Mouse (Mus musculus) heart, embryonic 12.5 days (tissue): ENCODE results near the gene Oxsm. TPM values are rescaled to one million over a fixed set of nuclear protein-coding genes. Genes with fewer than 3 reads are reported as not detected.
A peak's percentile ranks its signal among the peaks of the same experiment; 100 is the strongest.

Source experiments
- ATAC-seq: fragments of 200-750 bp; cut with Nextera tagmentation; 2 replicates; pipeline ENCODE4 v1.8.0; 2017; ENCODE audit warnings: moderate TSS enrichment, moderate library complexity; ENCODE audit not compliant: insufficient number of reproducible peaks, low FRiP score
- H3K27ac ChIP-seq: fragments of 300-500 bp; sonication (generic); 2 replicates; pipeline ENCODE4 v1.5.1; 2016; ENCODE audit warnings: mild to moderate bottlenecking, moderate library complexity; ENCODE audit not compliant: poor library complexity, severe bottlenecking
- H3K27me3 ChIP-seq: fragments of 300-500 bp; sonication (generic); replicated peaks from 2 replicates; pipeline ENCODE4 v1.6.1; 2016; ENCODE audit warnings: mild to moderate bottlenecking, moderate library complexity
- H3K36me3 ChIP-seq: fragments of 300-500 bp; sonication (generic); 2 replicates; pipeline ENCODE4 v1.6.1; 2016; ENCODE audit warnings: mild to moderate bottlenecking, moderate library complexity
- H3K4me1 ChIP-seq: fragments of 300-500 bp; sonication (generic); replicated peaks from 2 replicates; pipeline ENCODE4 v1.6.1; 2016; ENCODE audit warnings: mild to moderate bottlenecking
- H3K4me2 ChIP-seq: fragments of 300-500 bp; sonication (generic); 2 replicates; pipeline ENCODE4 v1.6.1; 2016; ENCODE audit warnings: mild to moderate bottlenecking, moderate library complexity
- H3K4me3 ChIP-seq: fragments of 300-500 bp; sonication (generic); 2 replicates; pipeline ENCODE4 v1.5.1; 2016; ENCODE audit warnings: mild to moderate bottlenecking
- H3K9ac ChIP-seq: fragments of 300-500 bp; sonication (generic); 2 replicates; pipeline ENCODE4 v1.6.1; 2016; ENCODE audit warnings: mild to moderate bottlenecking, moderate library complexity
- H3K9me3 ChIP-seq: fragments of 300-500 bp; sonication (generic); replicated peaks from 2 replicates; pipeline ENCODE4 v1.6.1; 2016; ENCODE audit warnings: mild to moderate bottlenecking, moderate library complexity
- WGBS: fragments of 180-500 bp; shearing (Covaris S2); methylation state at CpG from one replicate; pipeline ENCODE4 v1.1.7; 2016; 5-methylcytosine and 5-hydroxymethylcytosine counted together
- polyA plus RNA-seq: library from polyadenylated mRNA; unstranded; fragments of >200 nt; fragmentation: Nextera tagmentation; extraction: Ambion mirVana; gene quantifications from 2 replicates; pipeline ENCODE4 v1.2.1, GENCODE M21; 2016

The Oxsm gene
- 2.3 and 2.8 TPM in 2 replicates for polyA plus RNA-seq

- ATAC-seq = peak; percentile 99
- no peaks in the 10 kb centered on the region for H3K27me3 ChIP-seq
- peak within 1 kb of the TSS; percentile 72 for H3K4me3 ChIP-seq
- no peaks in the 10 kb centered on the region for H3K9me3 ChIP-seq
- under 1% methylated on average over 65 of the region's 65 CpGs for WGBS
- no peaks in the 10 kb centered on the region for H3K36me3 ChIP-seq
- peaks cover 5% of the 10 kb centered on the region; the same call in 1 of the 2 replicates for H3K4me1 ChIP-seq
- H3K27ac ChIP-seq = peak within 1 kb of the TSS; percentile 78
- H3K9ac ChIP-seq = peak within 1 kb of the TSS; percentile 85
- peak within 1 kb of the TSS; percentile 89 for H3K4me2 ChIP-seq
These were observed at the start of gene Oxsm, which contains the start of gene Ngly1 for GRCm38 (mm10) chr14:16249171-16249874. Gene Oxsm, minus strand, starts transcription at chr14:16249808. Gene Ngly1, plus strand, starts transcription at chr14:16249280.

- Histone ChIP-seq H3K9ac (no peak overlapping the region), H3K4me1 (no peaks in the 10 kb centered on the region), H3K27ac (no peak overlapping the region), H3K36me3 (peaks cover 20% of the 10 kb centered on the region), H3K4me3 (no peak overlapping the region), H3K9me3 (no peaks in the 10 kb centered on the region), H3K4me2 (no peak overlapping the region), H3K27me3 (no peaks in the 10 kb centered on the region)
- ATAC-seq = no peak
- 65% methylated on average over 2 of the region's 2 CpGs for WGBS
These were observed 47.3 kb upstream of the Oxsm start for GRCm38 (mm10) chr14:16296816-16297468.

DNA sequence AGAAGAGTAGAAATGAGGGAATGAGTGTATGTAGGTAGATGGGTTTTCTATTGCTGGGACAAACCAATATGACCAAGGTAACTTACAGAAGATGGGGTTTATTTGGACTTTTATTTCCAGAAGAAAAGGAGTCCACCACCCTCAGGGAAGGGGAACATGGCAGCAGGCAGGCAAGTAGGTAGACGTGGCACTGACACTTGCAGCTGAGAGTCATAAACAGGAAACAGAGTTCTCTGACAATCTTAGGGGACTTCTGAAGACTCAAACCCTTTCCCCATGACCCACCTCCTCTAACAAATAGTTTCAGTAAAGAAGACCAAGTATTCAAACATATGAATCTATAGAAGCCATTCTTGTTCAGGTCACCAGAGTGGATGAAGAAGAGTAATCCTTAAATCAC is 44.3 kb upstream of the Oxsm start:
- Histone ChIP-seq H3K9ac (no peak overlapping the region), H3K4me1 (no peaks in the 10 kb centered on the region), H3K9me3 (no peaks in the 10 kb centered on the region), H3K4me2 (no peak overlapping the region), H3K4me3 (no peak overlapping the region), H3K27ac (no peak overlapping the region), H3K36me3 (peaks cover 19% of the 10 kb centered on the region), H3K27me3 (no peaks in the 10 kb centered on the region)
- ATAC-seq = no peak
- WGBS = 71% methylated on average over 1 of the region's 1 CpGs

DNA sequence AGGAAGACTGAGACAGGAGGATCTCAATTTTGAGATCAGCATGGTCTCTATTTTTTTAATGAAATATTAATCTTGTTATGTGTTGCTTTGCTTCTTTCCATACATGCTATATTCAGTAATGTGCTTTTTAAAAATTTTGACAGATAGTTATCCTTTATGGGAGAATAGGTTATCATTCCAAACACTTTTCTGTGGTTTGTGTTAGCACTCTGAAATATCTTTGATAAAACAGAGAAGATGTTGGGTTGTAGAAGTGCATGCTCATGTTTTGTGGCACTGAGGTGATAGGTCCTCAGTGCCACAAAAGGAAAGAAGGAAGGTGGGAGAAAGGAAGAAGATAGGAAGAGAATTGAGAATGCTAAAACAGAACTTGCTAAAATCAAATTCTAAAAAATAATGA is 43.4 kb upstream of the Oxsm start:
- Histone ChIP-seq H3K9ac (no peak overlapping the region), H3K36me3 (peaks cover 22% of the 10 kb centered on the region), H3K27me3 (no peaks in the 10 kb centered on the region), H3K4me1 (no peaks in the 10 kb centered on the region), H3K4me2 (no peak overlapping the region), H3K4me3 (no peak overlapping the region), H3K27ac (no peak overlapping the region), H3K9me3 (no peaks in the 10 kb centered on the region)
- no peak for ATAC-seq

- WGBS = 58% methylated on average over 1 of the region's 1 CpGs
- ATAC-seq = no peak
- H3K27ac ChIP-seq = no peak overlapping the region
These were observed 42.8 kb upstream of the Oxsm start for GRCm38 (mm10) chr14:16292371-16292770.

DNA sequence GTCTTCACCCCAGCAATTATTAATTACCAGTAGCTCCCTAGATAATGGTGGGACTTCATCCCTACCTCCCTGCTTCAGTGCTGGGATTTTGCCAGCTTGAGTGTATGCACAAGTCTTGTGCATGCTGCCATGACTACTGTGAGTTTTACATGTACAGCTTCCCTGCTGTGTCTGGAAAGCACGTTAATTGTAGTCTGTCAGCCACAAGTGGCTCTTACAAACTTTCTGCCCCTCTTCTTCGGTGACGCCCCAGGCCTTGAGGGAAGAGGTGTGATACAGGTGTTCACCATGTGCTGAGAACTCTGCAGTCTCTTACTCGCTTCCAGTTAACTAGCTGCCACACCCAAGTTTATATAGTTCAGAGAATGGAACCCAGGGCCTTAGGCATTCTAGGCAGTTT is 34.4 kb upstream of the Oxsm start:
- Histone ChIP-seq H3K4me1 (no peaks in the 10 kb centered on the region), H3K9me3 (no peaks in the 10 kb centered on the region)
- ATAC-seq = no peak

More at GRCm38 (mm10) chr14:16292371-16292770, 42.8 kb upstream of the Oxsm start:
- Histone ChIP-seq H3K4me2 (no peak overlapping the region), H3K36me3 (peaks cover 22% of the 10 kb centered on the region), H3K4me3 (no peak overlapping the region), H3K9ac (no peak overlapping the region), H3K27me3 (no peaks in the 10 kb centered on the region), H3K9me3 (no peaks in the 10 kb centered on the region), H3K4me1 (no peaks in the 10 kb centered on the region)

DNA sequence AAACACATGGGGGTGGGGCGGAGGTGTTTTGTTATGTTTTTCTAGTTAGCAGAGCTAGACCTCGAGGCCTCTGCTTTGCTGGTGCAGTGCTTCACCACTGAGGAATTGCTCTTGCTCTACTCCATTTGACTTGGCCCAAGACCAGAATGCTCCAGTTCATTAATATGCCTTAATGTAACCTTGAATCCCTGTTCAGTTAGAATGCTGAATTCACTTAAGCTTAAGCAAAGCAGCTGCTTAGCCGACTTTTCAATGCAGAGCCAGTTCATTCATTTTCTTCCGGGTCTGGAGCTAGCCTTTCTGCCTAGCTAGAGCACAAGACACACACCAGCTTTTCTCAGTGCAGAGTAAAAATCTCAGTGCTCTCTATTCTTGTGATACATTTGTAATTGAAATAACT is 29.6 kb upstream of the Oxsm start:
- no peaks in the 10 kb centered on the region for H3K9me3 ChIP-seq
- peaks cover 10% of the 10 kb centered on the region for H3K36me3 ChIP-seq
- no peak overlapping the region for H3K9ac ChIP-seq
- H3K4me1 ChIP-seq = no peaks in the 10 kb centered on the region
- no peaks in the 10 kb centered on the region for H3K27me3 ChIP-seq
- no peak overlapping the region for H3K4me2 ChIP-seq
- no peak overlapping the region for H3K4me3 ChIP-seq
- no peak overlapping the region for H3K27ac ChIP-seq
- 75% methylated on average over 4 of the region's 4 CpGs for WGBS
- no peak for ATAC-seq

More for the DNA sequence above, 34.4 kb upstream of the Oxsm start:
- H3K9ac ChIP-seq = no peak overlapping the region
- 85% methylated on average over 4 of the region's 4 CpGs for WGBS
- no peaks in the 10 kb centered on the region for H3K27me3 ChIP-seq
- no peak overlapping the region for H3K4me3 ChIP-seq
- no peak overlapping the region for H3K27ac ChIP-seq
- peaks cover 17% of the 10 kb centered on the region for H3K36me3 ChIP-seq
- H3K4me2 ChIP-seq = no peak overlapping the region

GRCm38 (mm10) chr14:16273677-16274076 is 24.1 kb upstream of the Oxsm start:
- Histone ChIP-seq H3K9me3 (no peaks in the 10 kb centered on the region), H3K27ac (no peak overlapping the region), H3K9ac (no peak overlapping the region), H3K4me2 (no peak overlapping the region), H3K36me3 (peaks cover 8% of the 10 kb centered on the region; the same call in 1 of the 2 replicates), H3K4me3 (no peak overlapping the region), H3K27me3 (no peaks in the 10 kb centered on the region), H3K4me1 (no peaks in the 10 kb centered on the region)
- no peak; the same call in 1 of the 2 replicates for ATAC-seq
- 78% methylated on average over 3 of the region's 3 CpGs for WGBS

- 91% methylated on average over 2 of the region's 2 CpGs for WGBS
- H3K4me2 ChIP-seq = no peak overlapping the region
These were observed 20.2 kb upstream of the Oxsm start for GRCm38 (mm10) chr14:16269776-16270175.

DNA sequence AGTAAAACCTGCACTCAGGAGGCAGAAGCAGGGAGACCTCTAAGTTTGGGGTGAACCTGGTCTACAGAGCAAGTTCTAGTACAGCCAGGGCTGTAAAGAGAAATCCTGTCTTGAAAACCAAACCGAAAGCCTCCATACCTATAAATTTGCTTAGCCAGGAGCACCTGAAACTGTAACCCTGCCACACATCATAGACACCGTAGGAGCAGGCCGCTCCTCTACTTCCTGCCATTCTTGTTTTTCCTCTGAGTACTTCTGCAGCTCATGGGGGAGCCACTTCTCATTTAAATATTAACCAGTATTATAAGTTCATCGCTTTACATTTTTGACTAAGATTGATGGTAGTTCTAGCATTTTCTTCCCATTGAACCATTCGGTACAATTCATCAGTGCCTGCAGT is 17.4 kb upstream of the Oxsm start:
- no peak for ATAC-seq
- no peak overlapping the region for H3K4me3 ChIP-seq
- no peak overlapping the region for H3K27ac ChIP-seq
- WGBS = 88% methylated on average over 5 of the region's 5 CpGs
- no peaks in the 10 kb centered on the region for H3K27me3 ChIP-seq
- no peaks in the 10 kb centered on the region for H3K9me3 ChIP-seq
- H3K36me3 ChIP-seq = peaks cover 10% of the 10 kb centered on the region; the same call in 1 of the 2 replicates
- no peaks in the 10 kb centered on the region for H3K4me1 ChIP-seq
- H3K9ac ChIP-seq = no peak overlapping the region
- no peak overlapping the region for H3K4me2 ChIP-seq

More at GRCm38 (mm10) chr14:16269776-16270175, 20.2 kb upstream of the Oxsm start:
- Histone ChIP-seq H3K9ac (no peak overlapping the region), H3K4me1 (no peaks in the 10 kb centered on the region), H3K27ac (no peak overlapping the region), H3K9me3 (no peaks in the 10 kb centered on the region), H3K4me3 (no peak overlapping the region), H3K36me3 (peaks cover 8% of the 10 kb centered on the region; the same call in 1 of the 2 replicates), H3K27me3 (no peaks in the 10 kb centered on the region)
- ATAC-seq = no peak

DNA sequence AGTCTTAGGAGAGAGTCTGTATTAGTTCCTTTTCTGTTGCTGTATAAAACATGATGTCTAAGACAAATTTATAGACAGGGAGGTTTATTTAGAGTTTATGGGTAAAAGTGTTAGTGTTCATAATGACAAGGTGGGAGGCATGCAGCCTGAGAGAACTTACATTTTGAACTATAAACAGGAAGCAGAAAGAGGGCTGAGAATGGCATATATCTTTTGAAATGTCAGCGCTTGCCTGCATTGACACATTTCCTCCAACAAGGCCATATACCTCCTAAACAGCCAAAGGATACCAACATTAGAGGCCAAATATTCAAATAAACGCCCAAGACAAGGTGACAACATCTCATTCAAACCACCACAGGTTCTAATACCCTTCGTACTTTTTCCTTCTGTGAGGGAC is 12.3 kb upstream of the Oxsm start:
- H3K36me3 ChIP-seq = peaks cover 20% of the 10 kb centered on the region
- no peak overlapping the region for H3K4me2 ChIP-seq
- H3K9me3 ChIP-seq = no peaks in the 10 kb centered on the region
- 76% methylated on average over 3 of the region's 3 CpGs for WGBS
- H3K27me3 ChIP-seq = no peaks in the 10 kb centered on the region
- ATAC-seq = no peak
- H3K9ac ChIP-seq = no peak overlapping the region
- H3K4me3 ChIP-seq = no peak overlapping the region
- no peak overlapping the region for H3K27ac ChIP-seq
- H3K4me1 ChIP-seq = no peaks in the 10 kb centered on the region
